Mouse (Mus musculus) erythroblast, embryonic 14.5 days (primary cell): ENCODE data around the gene Wfdc13. TPM values are rescaled to one million over a fixed set of nuclear protein-coding genes. Genes with fewer than 3 reads are reported as not detected.

Experiments
- H3K27me3 ChIP-seq: 2 replicates; pipeline ENCODE4 v1.6.1; 2012; ENCODE audit warnings: inconsistent platforms; ENCODE audit not compliant: control insufficient read depth
- H3K36me3 ChIP-seq: 2 replicates; pipeline ENCODE4 v1.6.1; 2012; ENCODE audit warnings: mild to moderate bottlenecking, inconsistent platforms; ENCODE audit not compliant: control insufficient read depth
- H3K4me1 ChIP-seq: 2 replicates; pipeline ENCODE4 v1.6.1; 2012; ENCODE audit warnings: inconsistent platforms; ENCODE audit not compliant: control insufficient read depth
- H3K4me3 ChIP-seq: replicated peaks from 2 replicates; pipeline ENCODE3; 2012; ENCODE audit warnings: moderate library complexity, mild to moderate bottlenecking, inconsistent platforms
- H3K9me3 ChIP-seq: 2 replicates; pipeline ENCODE4 v1.6.1; 2012; ENCODE audit warnings: low read length, inconsistent platforms, mixed read lengths; ENCODE audit not compliant: control insufficient read depth
- GATA1 ChIP-seq: IDR thresholded peaks from 2 replicates; pipeline ENCODE4 v1.6.1; 2012; ENCODE audit warnings: low read length, inconsistent platforms, mixed read lengths
- TAL1 ChIP-seq: IDR thresholded peaks from 3 replicates; pipeline ENCODE4 v1.6.1; 2012; ENCODE audit warnings: low read length, inconsistent platforms, mixed read lengths
- polyA plus RNA-seq: library from polyadenylated mRNA; stranded (reverse); fragments of >175 nt; gene quantifications from 2 replicates; pipeline ENCODE4 v1.2.3, GENCODE M21; 2012

Wfdc13 gene
- polyA plus RNA-seq, 1 experiment, result not detected

DNA sequence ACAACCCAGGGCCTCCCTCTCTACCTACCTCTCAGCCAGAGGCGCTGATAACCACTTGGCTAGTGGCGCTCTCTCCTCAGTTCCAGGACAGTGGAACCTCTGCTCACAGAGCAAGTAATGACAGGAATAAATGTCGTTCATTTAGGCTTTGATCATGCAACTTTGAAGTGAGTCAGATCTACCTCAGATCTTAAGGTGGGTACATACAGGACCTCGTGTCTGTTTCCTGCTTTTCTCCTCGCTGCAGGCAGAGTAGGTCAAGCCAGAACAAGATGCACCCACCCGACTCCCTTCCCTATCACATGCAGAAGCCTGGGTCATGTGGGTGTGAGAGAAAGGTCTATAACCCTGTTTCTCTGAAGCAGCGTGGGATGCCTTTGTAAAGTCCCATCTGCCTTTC, 10.9 kb upstream of the Wfdc13 start, which contains the start of gene Wfdc11:
Gene Wfdc11, minus strand, starts transcription at position 101 of the 400 bp plus-strand sequence.
- no peak for TF ChIP-seq GATA1
- no peak for TF ChIP-seq TAL1
- no peaks in the 10 kb centered on the region for H3K27me3 ChIP-seq
- H3K9me3 ChIP-seq, result peaks cover 5% of the 10 kb centered on the region
- H3K4me3 ChIP-seq, result no peak within 1 kb of the TSS
- no peaks in the 10 kb centered on the region for H3K36me3 ChIP-seq
- no peaks in the 10 kb centered on the region; the same call in 1 of the 2 replicates for H3K4me1 ChIP-seq

- H3K4me3 ChIP-seq, result no peak overlapping the region
- H3K4me1 ChIP-seq, result peaks cover 4% of the 10 kb centered on the region
- H3K27me3 ChIP-seq, result no peaks in the 10 kb centered on the region
- peaks cover 5% of the 10 kb centered on the region for H3K9me3 ChIP-seq
- H3K36me3 ChIP-seq, result no peaks in the 10 kb centered on the region
- TF ChIP-seq TAL1, result no peak
Observed at GRCm38 (mm10) chr2:164676103-164676502, 8.8 kb upstream of the Wfdc13 start.

DNA sequence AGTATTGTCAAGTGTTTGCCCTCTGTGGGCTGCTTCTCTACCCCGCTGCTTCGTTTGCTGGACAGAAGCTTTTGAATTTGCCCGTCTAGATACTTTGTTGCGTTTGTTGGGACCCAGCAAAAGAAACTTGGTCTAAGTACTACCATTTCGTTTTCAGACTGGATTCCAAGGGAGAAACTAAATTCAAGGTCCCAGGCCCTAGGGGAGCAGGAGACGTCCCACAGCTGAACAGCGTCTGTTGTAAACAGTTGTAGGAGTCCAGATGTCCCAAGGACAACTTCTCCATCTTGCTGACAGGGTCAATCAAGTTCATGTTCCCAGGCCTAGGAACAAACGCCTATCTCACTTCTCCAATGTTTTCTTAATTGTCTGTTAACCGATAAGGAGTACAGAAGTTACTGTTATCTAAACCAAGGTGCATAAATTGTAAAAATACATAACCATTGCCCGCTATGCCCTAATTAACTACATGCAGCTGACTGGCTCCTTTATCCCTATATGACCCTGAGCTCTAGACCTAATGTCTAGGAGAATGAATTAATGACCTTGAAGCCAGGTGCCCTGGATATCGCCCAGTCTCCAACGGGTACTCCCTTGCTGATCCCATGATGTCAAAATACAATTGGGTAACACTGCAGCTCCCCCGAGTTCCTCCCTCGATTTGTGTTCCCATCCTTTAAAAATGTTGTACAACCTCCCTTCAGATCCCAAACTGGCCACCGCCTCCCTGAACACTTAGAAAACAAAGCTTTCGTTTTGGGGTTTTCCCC, 7.8 kb upstream of the Wfdc13 start:
- TF ChIP-seq GATA1 (no peak), TAL1 (no peak)
- H3K4me1 ChIP-seq, result peaks cover 4% of the 10 kb centered on the region

DNA sequence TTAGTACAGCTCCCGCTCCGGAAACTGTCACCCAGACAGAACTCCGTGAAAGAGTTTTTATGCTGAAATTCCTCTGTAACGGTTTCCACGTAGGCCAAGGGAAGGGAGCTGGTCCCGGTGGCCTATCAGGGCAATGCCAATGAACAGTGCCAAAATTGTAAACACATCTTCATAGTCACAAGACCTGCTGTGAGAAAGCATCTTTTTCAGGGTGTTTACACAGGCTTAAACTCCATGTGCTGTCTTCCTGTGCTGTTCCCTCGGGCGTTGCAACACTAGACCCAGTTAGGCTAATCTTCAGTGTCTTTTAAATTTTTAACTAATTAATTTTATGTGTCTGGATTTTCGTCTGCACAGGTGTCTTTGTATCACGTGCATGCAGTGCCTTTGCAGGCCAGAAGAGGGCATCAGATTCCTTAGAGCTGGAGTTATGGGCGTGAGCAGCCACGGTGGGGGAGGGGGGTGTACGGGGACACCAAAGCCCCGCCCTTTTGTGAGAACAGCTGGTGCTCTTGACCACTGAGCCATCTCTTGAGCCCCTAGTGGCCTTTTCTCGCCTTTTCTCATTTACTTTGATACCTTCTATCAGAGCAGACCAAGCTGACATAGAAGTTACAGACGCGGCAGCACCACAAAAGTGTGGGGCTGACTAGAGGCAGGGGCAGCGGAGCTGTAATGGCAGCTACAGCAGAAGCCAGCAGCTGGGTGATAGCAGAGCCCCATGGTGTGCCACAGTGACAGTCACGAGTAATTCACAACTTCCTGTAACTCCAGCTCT, 5.9 kb upstream of the Wfdc13 start:
- H3K9me3 ChIP-seq, result peaks cover 5% of the 10 kb centered on the region
- H3K4me1 ChIP-seq, result peaks cover 4% of the 10 kb centered on the region
- no peaks in the 10 kb centered on the region for H3K36me3 ChIP-seq
- no peaks in the 10 kb centered on the region for H3K27me3 ChIP-seq
- no peak overlapping the region for H3K4me3 ChIP-seq
- no peak for TF ChIP-seq TAL1

More for the DNA sequence above, 7.8 kb upstream of the Wfdc13 start:
- Histone ChIP-seq H3K9me3 (peaks cover 5% of the 10 kb centered on the region), H3K4me3 (no peak overlapping the region), H3K27me3 (no peaks in the 10 kb centered on the region), H3K36me3 (no peaks in the 10 kb centered on the region)

DNA sequence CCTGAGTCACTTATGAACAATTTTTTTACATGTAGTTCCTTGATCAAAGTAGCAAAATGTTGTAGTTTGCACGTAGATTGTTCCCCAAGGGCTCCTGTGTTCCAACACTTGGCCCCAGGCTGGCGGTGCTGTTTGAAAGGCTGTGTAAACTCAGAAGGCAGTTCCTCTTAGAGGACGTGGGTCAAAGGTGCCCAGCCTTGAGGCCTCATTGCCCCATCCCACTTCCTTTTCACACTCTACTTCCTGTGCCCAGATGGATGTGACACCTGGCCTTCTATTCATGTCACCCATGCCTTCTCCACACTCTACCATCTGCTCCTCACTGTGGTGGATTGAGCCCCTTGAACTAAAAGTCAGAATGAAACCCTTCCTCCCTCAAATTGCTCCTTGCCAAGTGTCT, 5.0 kb upstream of the Wfdc13 start:
- TF ChIP-seq TAL1 (no peak), GATA1 (no peak)

GRCm38 (mm10) chr2:164698201-164698600, 13.3 kb downstream of the Wfdc13 start, which contains the start of gene Spint4:
Gene Spint4 (plus strand): TSS chr2:164698501.
- Histone ChIP-seq H3K36me3 (no peaks in the 10 kb centered on the region), H3K4me3 (no peak within 1 kb of the TSS), H3K4me1 (no peaks in the 10 kb centered on the region), H3K27me3 (no peaks in the 10 kb centered on the region), H3K9me3 (no peaks in the 10 kb centered on the region)
- TF ChIP-seq TAL1 (no peak), GATA1 (no peak)

More for the DNA sequence above, 5.0 kb upstream of the Wfdc13 start:
- H3K27me3 ChIP-seq, result no peaks in the 10 kb centered on the region
- H3K36me3 ChIP-seq, result no peaks in the 10 kb centered on the region
- H3K4me3 ChIP-seq, result no peak overlapping the region
- peaks cover 5% of the 10 kb centered on the region for H3K9me3 ChIP-seq
- peaks cover 4% of the 10 kb centered on the region for H3K4me1 ChIP-seq

GRCm38 (mm10) chr2:164700959-164701358, 16.1 kb downstream of the Wfdc13 start:
- TF ChIP-seq GATA1 (no peak), TAL1 (no peak)
- Histone ChIP-seq H3K4me3 (no peak overlapping the region), H3K36me3 (no peaks in the 10 kb centered on the region), H3K9me3 (peaks cover 2% of the 10 kb centered on the region; the same call in 1 of the 2 replicates), H3K4me1 (no peaks in the 10 kb centered on the region), H3K27me3 (no peaks in the 10 kb centered on the region)

GRCm38 (mm10) chr2:164701761-164702160, 16.9 kb downstream of the Wfdc13 start:
- Histone ChIP-seq H3K9me3 (peaks cover 2% of the 10 kb centered on the region; the same call in 1 of the 2 replicates), H3K4me3 (no peak overlapping the region), H3K27me3 (no peaks in the 10 kb centered on the region), H3K4me1 (no peaks in the 10 kb centered on the region), H3K36me3 (no peaks in the 10 kb centered on the region)
- TF ChIP-seq GATA1, result no peak
- TF ChIP-seq TAL1, result no peak

DNA sequence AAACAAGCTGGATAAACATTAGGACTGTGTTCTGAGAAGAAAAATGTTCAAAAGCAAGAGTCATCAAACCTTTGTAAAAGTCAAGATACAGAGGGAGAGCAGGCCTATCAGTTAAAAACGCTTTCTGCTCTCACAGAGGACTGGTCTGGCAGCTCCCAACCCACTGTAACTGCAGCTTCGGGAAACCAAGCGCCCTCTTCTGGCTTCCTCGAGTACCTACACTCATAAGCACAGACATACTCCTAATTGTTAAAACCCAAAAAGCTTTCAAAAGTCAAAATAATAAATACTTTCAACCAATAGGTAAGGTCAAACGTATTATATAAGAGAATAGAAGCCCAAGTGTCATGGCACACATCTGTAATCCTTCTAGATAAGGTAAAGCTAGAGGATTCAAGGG, 19.3 kb downstream of the Wfdc13 start:
- TF ChIP-seq TAL1 (no peak), GATA1 (no peak)
- Histone ChIP-seq H3K4me1 (no peaks in the 10 kb centered on the region), H3K4me3 (no peak overlapping the region), H3K27me3 (no peaks in the 10 kb centered on the region), H3K9me3 (peaks cover 2% of the 10 kb centered on the region; the same call in 1 of the 2 replicates), H3K36me3 (no peaks in the 10 kb centered on the region)
